Mouse (Mus musculus) midbrain, embryonic 13.5 days (tissue): ENCODE results near the gene Daxx. TPM values are rescaled to one million over a fixed set of nuclear protein-coding genes. Genes with fewer than 3 reads are reported as not detected.

Experiments used
- ATAC-seq: fragments of 200-750 bp; cut with Nextera tagmentation; 2 replicates; pipeline ENCODE4 v1.8.0; 2017; ENCODE audit warnings: mild to moderate bottlenecking, moderate TSS enrichment, moderate library complexity
- H3K27ac ChIP-seq: fragments of 300-500 bp; sonication (generic); 2 replicates; pipeline ENCODE4 v1.5.1; 2015; ENCODE audit warnings: inconsistent platforms, mild to moderate bottlenecking, moderate library complexity
- H3K27me3 ChIP-seq: fragments of 300-500 bp; sonication (generic); 2 replicates; pipeline ENCODE4 v1.6.1; 2015; ENCODE audit warnings: mild to moderate bottlenecking, inconsistent platforms
- H3K36me3 ChIP-seq: fragments of 300-500 bp; sonication (generic); 2 replicates; pipeline ENCODE4 v1.6.1; 2015; ENCODE audit warnings: mild to moderate bottlenecking, inconsistent platforms
- H3K4me1 ChIP-seq: fragments of 300-500 bp; sonication (generic); replicated peaks from 2 replicates; pipeline ENCODE4 v1.6.1; 2015; ENCODE audit warnings: inconsistent platforms
- H3K4me2 ChIP-seq: fragments of 300-500 bp; sonication (generic); replicated peaks from 2 replicates; pipeline ENCODE4 v1.6.1; 2015; ENCODE audit warnings: moderate library complexity, mild to moderate bottlenecking, inconsistent platforms
- H3K4me3 ChIP-seq: fragments of 300-500 bp; sonication (generic); replicated peaks from 2 replicates; pipeline ENCODE4 v1.5.1; 2015; ENCODE audit warnings: mild to moderate bottlenecking, inconsistent platforms
- H3K9ac ChIP-seq: fragments of 300-500 bp; sonication (generic); replicated peaks from 2 replicates; pipeline ENCODE4 v1.6.1; 2015; ENCODE audit warnings: mild to moderate bottlenecking, inconsistent platforms
- H3K9me3 ChIP-seq: fragments of 300-500 bp; sonication (generic); 2 replicates; pipeline ENCODE4 v1.6.1; 2016; ENCODE audit warnings: mild to moderate bottlenecking, inconsistent platforms
- WGBS: fragments of 180-500 bp; shearing (Covaris S2); methylation state at CpG from one replicate; pipeline ENCODE4 v1.1.7; 2015; 5-methylcytosine and 5-hydroxymethylcytosine counted together
- polyA plus RNA-seq: library from polyadenylated mRNA; unstranded; fragments of >200 nt; fragmentation: Nextera tagmentation; extraction: Ambion mirVana; gene quantifications from 2 replicates; pipeline ENCODE4 v1.2.1, GENCODE M21; 2015

Gene Daxx
- polyA plus RNA-seq, 1 experiment from 2014 or later = 57.2 TPM

- Histone ChIP-seq H3K9me3 (no peaks in the 10 kb centered on the region), H3K27me3 (no peaks in the 10 kb centered on the region), H3K4me3 (peak overlapping the region; percentile 94), H3K4me1 (peaks cover 28% of the 10 kb centered on the region), H3K27ac (no peak overlapping the region), H3K9ac (peak overlapping the region; percentile 81), H3K36me3 (peaks cover 40% of the 10 kb centered on the region), H3K4me2 (peak overlapping the region; percentile 100)
- WGBS = 60% methylated on average over 21 of the region's 21 CpGs
- ATAC-seq = no peak
Measured at GRCm38 (mm10) chr17:33928251-33928947, 19.2 kb downstream of the Daxx start.

- Histone ChIP-seq H3K27me3 (no peaks in the 10 kb centered on the region), H3K9ac (peak within 1 kb of the TSS; percentile 95), H3K9me3 (no peaks in the 10 kb centered on the region), H3K4me3 (peak within 1 kb of the TSS; percentile 94), H3K4me1 (peaks cover 28% of the 10 kb centered on the region), H3K4me2 (peak within 1 kb of the TSS; percentile 100), H3K36me3 (peaks cover 52% of the 10 kb centered on the region), H3K27ac (peak within 1 kb of the TSS; percentile 96)
- peak; percentile 89 for ATAC-seq
- whole genome bisulfite sequencing = under 1% methylated on average over 76 of the region's 80 CpGs
Measured at GRCm38 (mm10) chr17:33929371-33930279, 20.4 kb downstream of the Daxx start, which contains the start of gene Rgl2. TSS of gene Rgl2 (plus strand) at chr17:33929543.

GRCm38 (mm10) chr17:33930280-33931158 lies 21.3 kb downstream of the Daxx start:
- peak overlapping the region; percentile 95 for H3K9ac ChIP-seq
- H3K27ac ChIP-seq = peak overlapping the region; percentile 96
- no peaks in the 10 kb centered on the region for H3K27me3 ChIP-seq
- ATAC-seq = peak; percentile 8; the same call in 1 of the 2 replicates
- WGBS = under 1% methylated on average over 45 of the region's 45 CpGs
- peaks cover 28% of the 10 kb centered on the region for H3K4me1 ChIP-seq
- H3K4me2 ChIP-seq = peak overlapping the region; percentile 100
- H3K4me3 ChIP-seq = peak overlapping the region; percentile 94
- no peaks in the 10 kb centered on the region for H3K9me3 ChIP-seq
- peaks cover 52% of the 10 kb centered on the region for H3K36me3 ChIP-seq

GRCm38 (mm10) chr17:33931159-33931866 lies 22.1 kb downstream of the Daxx start:
- ATAC-seq = no peak
- WGBS = 36% methylated on average over 18 of the region's 18 CpGs
- H3K9me3 ChIP-seq = no peaks in the 10 kb centered on the region

GRCm38 (mm10) chr17:33931947-33932346 lies 22.7 kb downstream of the Daxx start:
- H3K27ac ChIP-seq = no peak overlapping the region
- no peak overlapping the region for H3K9ac ChIP-seq
- H3K4me3 ChIP-seq = no peak overlapping the region
- ATAC-seq = no peak
- H3K27me3 ChIP-seq = no peaks in the 10 kb centered on the region
- WGBS = 90% methylated on average over 11 of the region's 11 CpGs
- H3K9me3 ChIP-seq = no peaks in the 10 kb centered on the region
- no peak overlapping the region for H3K4me2 ChIP-seq
- H3K4me1 ChIP-seq = peaks cover 28% of the 10 kb centered on the region
- H3K36me3 ChIP-seq = peaks cover 53% of the 10 kb centered on the region

More at GRCm38 (mm10) chr17:33931159-33931866, 22.1 kb downstream of the Daxx start:
- peaks cover 52% of the 10 kb centered on the region for H3K36me3 ChIP-seq
- peak overlapping the region; percentile 94 for H3K4me3 ChIP-seq
- H3K27ac ChIP-seq = no peak overlapping the region
- no peaks in the 10 kb centered on the region for H3K27me3 ChIP-seq
- peak overlapping the region; percentile 100 for H3K4me2 ChIP-seq
- peak overlapping the region; percentile 95 for H3K9ac ChIP-seq
- H3K4me1 ChIP-seq = peaks cover 28% of the 10 kb centered on the region

GRCm38 (mm10) chr17:33932448-33932847 lies 23.2 kb downstream of the Daxx start:
- no peaks in the 10 kb centered on the region for H3K27me3 ChIP-seq
- no peak overlapping the region for H3K4me2 ChIP-seq
- no peak overlapping the region for H3K4me3 ChIP-seq
- H3K9me3 ChIP-seq = no peaks in the 10 kb centered on the region
- peaks cover 28% of the 10 kb centered on the region for H3K4me1 ChIP-seq
- H3K27ac ChIP-seq = no peak overlapping the region
- ATAC-seq = no peak
- H3K9ac ChIP-seq = no peak overlapping the region
- 83% methylated on average over 14 of the region's 14 CpGs for WGBS
- peaks cover 56% of the 10 kb centered on the region for H3K36me3 ChIP-seq

- H3K36me3 ChIP-seq = peaks cover 55% of the 10 kb centered on the region
- no peak overlapping the region for H3K4me2 ChIP-seq
Measured at GRCm38 (mm10) chr17:33932970-33933369, 23.8 kb downstream of the Daxx start.

GRCm38 (mm10) chr17:33935422-33936055 lies 26.3 kb downstream of the Daxx start:
- Histone ChIP-seq H3K27ac (no peak overlapping the region), H3K4me2 (no peak overlapping the region), H3K9ac (no peak overlapping the region), H3K27me3 (no peaks in the 10 kb centered on the region), H3K36me3 (peaks cover 64% of the 10 kb centered on the region), H3K9me3 (no peaks in the 10 kb centered on the region), H3K4me3 (no peak overlapping the region), H3K4me1 (peaks cover 22% of the 10 kb centered on the region)
- no peak for ATAC-seq
- WGBS = 89% methylated on average over 21 of the region's 21 CpGs

More at GRCm38 (mm10) chr17:33932970-33933369, 23.8 kb downstream of the Daxx start:
- Histone ChIP-seq H3K9ac (no peak overlapping the region; the same call in 1 of the 2 replicates), H3K4me3 (no peak overlapping the region), H3K4me1 (peaks cover 25% of the 10 kb centered on the region), H3K27ac (no peak overlapping the region), H3K27me3 (no peaks in the 10 kb centered on the region), H3K9me3 (no peaks in the 10 kb centered on the region)
- 97% methylated on average over 15 of the region's 15 CpGs for WGBS
- no peak for ATAC-seq

- Histone ChIP-seq H3K9ac (no peak overlapping the region), H3K9me3 (no peaks in the 10 kb centered on the region), H3K4me2 (no peak overlapping the region), H3K27ac (no peak overlapping the region), H3K4me1 (peaks cover 23% of the 10 kb centered on the region), H3K36me3 (peaks cover 65% of the 10 kb centered on the region), H3K27me3 (no peaks in the 10 kb centered on the region), H3K4me3 (no peak overlapping the region)
- no peak for ATAC-seq
- 83% methylated on average over 15 of the region's 15 CpGs for WGBS
Measured at GRCm38 (mm10) chr17:33936993-33937392, 27.8 kb downstream of the Daxx start.

GRCm38 (mm10) chr17:33938783-33939182 lies 29.6 kb downstream of the Daxx start:
- Histone ChIP-seq H3K36me3 (peaks cover 60% of the 10 kb centered on the region), H3K27ac (no peak overlapping the region), H3K4me3 (peak overlapping the region; percentile 88; the same call in 1 of the 2 replicates), H3K9me3 (no peaks in the 10 kb centered on the region), H3K9ac (0 out of 2 replicates have a peak overlapping the region, but pooled peaks have one; percentile 85), H3K4me1 (peaks cover 26% of the 10 kb centered on the region), H3K27me3 (no peaks in the 10 kb centered on the region), H3K4me2 (peak overlapping the region; percentile 99)
- 86% methylated on average over 11 of the region's 11 CpGs for WGBS
- no peak for ATAC-seq
